Mouse (Mus musculus): ENCODE measurements around the gene Prss57.
A peak's percentile ranks its signal among the peaks of the same experiment; 100 is the strongest.
"Not testable (repeated sequence)": the region's sequence is repeated elsewhere in the genome, so short reads cannot be mapped to it uniquely, and the experiment has no call there.

The Prss57 gene

GRCm38 (mm10) chr10:79765228-79765745, 25.5 kb downstream of the Prss57 start:
- no peak for ATAC-seq (ENCODE audit: insufficient number of reproducible peaks, low FRiP score, low TSS enrichment)

- ATAC-seq (ENCODE audit: insufficient number of reproducible peaks, low FRiP score, low TSS enrichment) = no peak
These were observed 26.5 kb downstream of the Prss57 start for GRCm38 (mm10) chr10:79764234-79764633.

DNA sequence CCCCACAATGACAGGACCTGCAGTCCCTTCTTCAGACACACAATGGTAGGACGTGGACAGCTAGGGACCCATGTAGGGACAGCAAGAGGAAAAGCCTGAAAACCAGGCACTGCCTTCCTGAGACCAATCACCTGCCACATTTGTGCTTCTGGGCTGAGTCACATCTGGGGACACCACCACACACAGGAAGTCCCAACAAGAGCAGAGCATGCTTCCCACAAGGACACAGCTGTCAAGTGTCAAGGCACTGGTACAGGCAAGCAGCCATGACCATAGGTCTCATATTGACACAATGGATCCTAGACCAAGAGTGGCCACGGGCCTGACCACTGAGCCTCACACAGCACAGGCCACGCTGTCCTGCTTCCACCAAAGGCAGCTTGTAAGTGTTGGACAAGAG, 27.9 kb downstream of the Prss57 start:
- no peak for ATAC-seq (ENCODE audit: insufficient number of reproducible peaks, low FRiP score, low TSS enrichment)

- ATAC-seq (ENCODE audit: insufficient number of reproducible peaks, low FRiP score, low TSS enrichment) = no peak
These were observed 30.1 kb downstream of the Prss57 start for GRCm38 (mm10) chr10:79760603-79761143.

GRCm38 (mm10) chr10:79759675-79760074, 31.1 kb downstream of the Prss57 start:
- ATAC-seq (ENCODE audit: insufficient number of reproducible peaks, low FRiP score, low TSS enrichment) = not testable (repeated sequence)

GRCm38 (mm10) chr10:79756660-79757059, 34.1 kb downstream of the Prss57 start:
- no peak for ATAC-seq (ENCODE audit: insufficient number of reproducible peaks, low FRiP score, low TSS enrichment)

GRCm38 (mm10) chr10:79755854-79756253, 34.9 kb downstream of the Prss57 start:
- ATAC-seq (ENCODE audit: insufficient number of reproducible peaks, low FRiP score, low TSS enrichment) = no peak

DNA sequence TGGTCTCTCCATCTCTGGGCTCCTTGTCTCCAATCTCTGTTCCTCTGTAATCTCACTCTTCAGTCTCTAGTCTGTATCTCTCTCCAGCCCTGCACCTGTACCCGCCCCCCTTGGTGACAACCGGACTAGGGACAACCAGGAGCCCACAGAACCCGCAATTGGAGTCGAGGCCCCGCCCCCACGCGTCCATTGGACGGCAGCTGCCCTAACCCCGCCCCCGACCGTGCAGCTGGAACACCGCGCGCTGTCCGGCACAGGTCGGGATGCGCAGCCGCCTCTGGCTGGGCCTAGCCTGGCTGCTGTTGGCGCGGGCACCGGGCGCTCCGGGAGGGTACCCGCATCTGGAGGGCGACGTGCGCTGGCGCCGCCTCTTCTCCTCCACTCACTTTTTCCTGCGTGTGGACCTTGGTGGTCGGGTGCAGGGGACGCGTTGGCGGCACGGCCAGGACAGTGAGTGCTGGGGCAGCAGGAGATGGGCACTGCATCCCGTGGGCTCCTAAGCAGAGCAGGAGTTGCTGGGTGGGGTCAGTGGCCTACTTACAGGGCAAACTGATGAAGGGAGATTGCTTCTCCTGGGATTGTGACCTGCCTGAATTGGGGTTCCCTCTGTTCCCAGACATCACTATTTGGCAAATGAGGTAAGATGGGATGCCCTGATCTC, 35.8 kb downstream of the Prss57 start, which contains the start of gene Fgf22:
Gene Fgf22, plus strand, starts transcription at position 221 of the 661 bp plus-strand sequence.
- ATAC-seq (ENCODE audit: insufficient number of reproducible peaks, low FRiP score, low TSS enrichment) = peak; percentile 41; the same call in 1 of the 2 replicates

DNA sequence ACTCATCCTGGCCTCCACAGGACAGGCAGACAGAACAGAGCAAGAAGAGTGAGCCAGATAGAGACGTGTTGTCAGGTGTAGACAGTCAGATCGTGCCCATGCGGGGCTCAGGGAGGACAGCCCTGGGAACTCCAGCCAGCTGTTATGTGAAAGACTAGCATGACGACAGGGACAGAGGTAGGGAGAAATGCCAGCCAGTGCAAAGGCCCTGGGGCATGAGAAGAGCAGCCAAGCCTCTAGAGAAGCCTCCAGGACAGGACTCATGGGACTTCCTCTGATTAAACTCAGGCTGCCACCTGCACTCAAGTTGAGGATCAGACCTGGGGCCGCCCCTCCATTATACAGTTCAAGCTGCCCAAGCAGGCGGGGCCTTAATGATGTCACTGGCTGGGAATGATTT, 42.3 kb downstream of the Prss57 start:
- no peak for ATAC-seq (ENCODE audit: insufficient number of reproducible peaks, low FRiP score, low TSS enrichment)

DNA sequence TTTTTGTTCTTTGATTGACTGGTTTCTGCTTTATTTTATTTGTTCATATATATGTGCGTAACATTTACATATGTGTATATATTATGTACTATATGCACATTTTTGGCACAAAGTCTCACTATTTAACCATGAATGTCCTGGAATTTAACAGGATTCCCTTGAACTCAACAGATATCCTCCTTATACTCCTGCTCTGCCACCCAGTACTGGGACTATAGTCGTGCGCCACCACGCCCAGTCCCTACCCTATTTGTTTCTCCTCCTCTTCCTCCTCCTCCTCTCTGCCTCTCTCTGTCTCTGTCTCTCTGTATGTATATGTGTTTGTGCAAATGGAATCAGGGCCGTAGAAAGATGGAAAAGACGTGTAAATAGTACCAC, 44.0 kb downstream of the Prss57 start:
- ATAC-seq (ENCODE audit: insufficient number of reproducible peaks, low FRiP score, low TSS enrichment) = no peak

- ATAC-seq (ENCODE audit: insufficient number of reproducible peaks, low FRiP score, low TSS enrichment) = peak; percentile 95
These were observed 44.6 kb downstream of the Prss57 start, which contains the start of gene Polrmt for GRCm38 (mm10) chr10:79745898-79746773. TSS of gene Polrmt (minus strand) at chr10:79746581.

GRCm38 (mm10) chr10:79745411-79745810, 45.4 kb downstream of the Prss57 start:
- no peak for ATAC-seq (ENCODE audit: insufficient number of reproducible peaks, low FRiP score, low TSS enrichment)

DNA sequence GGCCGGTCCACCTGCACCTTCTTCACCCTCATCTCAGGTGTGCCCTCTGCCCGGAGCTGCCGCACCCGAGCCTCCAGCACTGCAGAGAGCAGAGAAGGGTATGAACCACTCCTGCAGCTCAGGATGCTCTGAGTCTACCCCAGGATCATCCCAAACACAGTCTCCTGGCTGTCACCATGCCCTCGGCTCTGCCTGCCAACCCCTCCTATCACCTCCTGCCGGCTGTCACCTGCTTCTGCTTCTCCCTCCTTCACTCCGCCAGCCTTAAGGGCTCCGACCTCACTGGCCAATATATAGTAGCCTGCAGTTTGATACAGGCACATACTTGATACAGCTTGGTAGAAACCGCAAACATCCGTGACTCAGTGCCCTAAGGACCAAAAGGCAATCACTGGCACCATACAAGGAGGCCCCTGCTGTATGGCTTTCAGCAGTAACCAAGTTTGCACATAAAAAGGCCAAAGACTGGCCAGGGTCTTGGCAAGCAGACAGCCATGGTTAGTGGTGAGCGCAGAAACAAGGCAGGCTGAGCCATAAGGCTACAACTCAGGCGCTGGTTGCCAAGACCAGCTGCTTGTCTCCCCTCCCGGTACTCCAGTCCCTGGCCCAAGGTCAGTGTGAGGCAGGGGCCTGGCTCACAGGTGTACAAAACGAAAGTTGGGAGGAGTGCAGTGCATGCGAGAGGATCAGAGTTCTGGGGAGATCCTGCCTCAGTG, 47.0 kb downstream of the Prss57 start:
- ATAC-seq (ENCODE audit: insufficient number of reproducible peaks, low FRiP score, low TSS enrichment) = peak; percentile 47

- ATAC-seq (ENCODE audit: insufficient number of reproducible peaks, low FRiP score, low TSS enrichment) = no peak
These were observed 47.6 kb downstream of the Prss57 start for GRCm38 (mm10) chr10:79743161-79743560.

- no peak for ATAC-seq (ENCODE audit: insufficient number of reproducible peaks, low FRiP score, low TSS enrichment)
These were observed 49.9 kb downstream of the Prss57 start for GRCm38 (mm10) chr10:79740863-79741262.

- ATAC-seq (ENCODE audit: insufficient number of reproducible peaks, low FRiP score, low TSS enrichment) = no peak
These were observed 51.5 kb downstream of the Prss57 start for GRCm38 (mm10) chr10:79739234-79739633.

- ATAC-seq (ENCODE audit: insufficient number of reproducible peaks, low FRiP score, low TSS enrichment) = no peak
These were observed 52.5 kb downstream of the Prss57 start for GRCm38 (mm10) chr10:79738259-79738658.

DNA sequence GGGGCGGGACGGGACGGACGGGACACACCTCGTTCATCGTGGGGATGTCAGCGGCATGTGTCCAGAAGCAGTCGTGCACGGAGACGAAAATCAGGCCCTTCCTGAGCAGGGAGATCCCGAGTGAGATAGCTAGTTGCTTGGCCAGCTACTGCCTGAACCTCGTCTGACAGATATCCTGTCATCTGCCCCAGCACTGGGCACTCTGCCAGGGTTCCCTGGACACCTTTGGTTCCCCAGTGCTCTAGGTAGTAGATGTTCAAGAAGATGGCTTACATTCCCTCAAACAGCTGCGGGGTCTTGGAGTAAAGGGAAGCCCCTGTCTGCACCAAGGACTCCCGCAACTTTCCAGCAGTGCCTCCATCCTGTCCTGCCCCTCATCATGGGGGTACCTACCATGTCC, 54.1 kb downstream of the Prss57 start:
- no peak for ATAC-seq (ENCODE audit: insufficient number of reproducible peaks, low FRiP score, low TSS enrichment)

GRCm38 (mm10) chr10:79735361-79735760, 55.4 kb downstream of the Prss57 start:
- no peak for ATAC-seq (ENCODE audit: insufficient number of reproducible peaks, low FRiP score, low TSS enrichment)

GRCm38 (mm10) chr10:79733847-79734246, 56.9 kb downstream of the Prss57 start:
- ATAC-seq (ENCODE audit: insufficient number of reproducible peaks, low FRiP score, low TSS enrichment) = no peak

Data from cerebellum, adult (tissue).